Mouse (Mus musculus): ENCODE measurements around the gene Hist1h2af.

Gene Hist1h2af

DNA sequence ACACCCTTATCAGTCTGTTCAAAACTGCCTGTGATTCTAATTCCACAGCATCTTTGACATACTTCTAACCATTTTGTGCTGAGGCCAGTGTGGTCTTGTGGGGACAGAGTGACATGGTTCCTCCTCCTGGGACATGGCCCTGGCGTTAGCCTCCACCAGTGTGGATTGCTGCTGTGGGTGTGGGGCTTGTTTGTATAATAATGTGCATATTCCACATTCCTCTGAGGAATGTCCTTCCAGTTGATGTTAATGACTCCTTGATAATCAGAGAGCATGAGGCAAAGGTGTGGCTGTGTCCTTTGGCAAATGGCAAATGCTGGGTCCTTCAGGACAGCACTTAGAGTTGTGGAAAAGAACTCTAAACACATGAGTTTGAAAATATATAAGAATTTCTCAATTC lies 20.2 kb upstream of the Hist1h2af start:
- DNase-seq (ENCODE audit: low read depth, low spot score), result peak; percentile 86

- DNase-seq (ENCODE audit: low read depth, low spot score), result peak; percentile 72
These were observed 18.4 kb upstream of the Hist1h2af start for GRCm38 (mm10) chr13:23515281-23515680.

GRCm38 (mm10) chr13:23515826-23516620 lies 17.7 kb upstream of the Hist1h2af start:
- peak; percentile 73 for DNase-seq (ENCODE audit: low read depth, low spot score)

DNA sequence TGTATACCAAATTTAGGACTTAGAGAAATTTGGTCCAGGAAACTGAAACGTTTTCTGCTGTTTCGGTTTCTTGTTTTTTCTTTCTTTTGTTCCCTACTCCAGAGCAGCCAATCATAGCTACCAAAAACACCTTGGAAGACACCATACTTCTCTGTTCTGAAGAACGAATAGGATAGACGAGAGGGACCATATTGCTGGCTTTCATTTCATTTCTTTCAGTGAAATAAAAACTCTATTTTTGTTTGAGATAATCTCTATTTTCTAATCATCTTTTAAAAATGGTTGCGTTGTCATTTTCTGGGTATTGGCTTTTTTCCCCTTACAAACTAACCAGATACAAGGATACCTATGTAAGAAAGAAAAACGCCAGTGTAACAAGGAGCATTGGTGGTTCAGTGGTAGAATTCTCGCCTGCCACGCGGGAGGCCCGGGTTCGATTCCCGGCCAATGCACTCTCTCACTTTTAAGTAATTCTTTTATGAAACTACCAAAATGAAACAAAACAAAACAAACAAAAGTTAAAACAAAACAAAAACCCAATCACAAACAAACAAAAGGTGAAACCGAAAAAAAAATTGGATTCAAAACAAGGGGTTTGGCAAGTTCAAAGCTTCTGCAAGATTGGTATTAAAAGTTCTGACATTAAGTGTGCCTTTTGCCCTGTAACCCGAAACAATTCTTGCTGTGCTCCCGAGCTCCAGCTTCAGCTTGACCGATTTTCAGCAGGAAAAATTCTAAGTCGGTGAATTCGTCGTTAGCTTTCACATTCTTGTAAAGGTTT lies 16.7 kb upstream of the Hist1h2af start:
- DNase-seq (ENCODE audit: low read depth, low spot score), result peak; percentile 80

- peak; percentile 92 for DNase-seq (ENCODE audit: low read depth, low spot score)
These were observed 16.0 kb upstream of the Hist1h2af start for GRCm38 (mm10) chr13:23517603-23518294.

GRCm38 (mm10) chr13:23518295-23518603 lies 15.5 kb upstream of the Hist1h2af start:
- no peak for DNase-seq (ENCODE audit: low read depth, low spot score)

GRCm38 (mm10) chr13:23518885-23519284 lies 14.8 kb upstream of the Hist1h2af start:
- DNase-seq (ENCODE audit: low read depth, low spot score), result peak; percentile 90

DNA sequence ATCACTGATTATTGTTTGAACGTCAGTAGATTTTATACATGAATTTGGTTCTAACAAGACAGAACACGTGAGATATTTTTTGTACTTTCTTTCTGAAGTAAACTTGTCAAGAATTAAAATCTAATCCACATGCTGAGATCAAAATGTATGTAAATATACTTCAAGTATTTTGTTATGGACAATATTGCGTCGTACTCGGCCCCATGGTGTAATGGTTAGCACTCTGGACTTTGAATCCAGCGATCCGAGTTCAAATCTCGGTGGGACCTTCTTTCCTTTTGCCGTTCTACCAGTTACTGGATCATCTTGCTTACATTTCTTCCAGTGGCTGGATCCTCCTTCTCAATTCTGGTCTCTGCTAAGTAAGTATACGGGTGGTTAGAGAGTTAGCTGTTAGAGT lies 14.3 kb upstream of the Hist1h2af start:
- DNase-seq (ENCODE audit: low read depth, low spot score), result peak; percentile 90

DNA sequence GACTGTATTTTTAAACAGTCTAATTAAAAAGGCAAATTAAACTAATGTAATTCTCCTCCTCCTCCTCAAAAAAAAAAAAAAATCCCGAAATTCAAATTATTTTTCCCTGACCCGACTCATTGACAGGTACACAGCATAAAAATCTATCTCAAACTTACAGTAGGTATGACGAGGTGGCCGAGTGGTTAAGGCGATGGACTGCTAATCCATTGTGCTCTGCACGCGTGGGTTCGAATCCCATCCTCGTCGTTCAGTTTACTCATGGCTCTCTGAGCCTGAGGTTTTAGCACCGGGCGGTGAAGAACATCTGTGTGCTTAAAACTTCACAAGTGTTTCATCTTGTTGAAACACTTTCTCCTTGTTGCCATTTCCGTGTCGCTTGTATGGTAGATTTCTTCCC lies 12.0 kb upstream of the Hist1h2af start:
- peak; percentile 91 for DNase-seq (ENCODE audit: low read depth, low spot score)

DNA sequence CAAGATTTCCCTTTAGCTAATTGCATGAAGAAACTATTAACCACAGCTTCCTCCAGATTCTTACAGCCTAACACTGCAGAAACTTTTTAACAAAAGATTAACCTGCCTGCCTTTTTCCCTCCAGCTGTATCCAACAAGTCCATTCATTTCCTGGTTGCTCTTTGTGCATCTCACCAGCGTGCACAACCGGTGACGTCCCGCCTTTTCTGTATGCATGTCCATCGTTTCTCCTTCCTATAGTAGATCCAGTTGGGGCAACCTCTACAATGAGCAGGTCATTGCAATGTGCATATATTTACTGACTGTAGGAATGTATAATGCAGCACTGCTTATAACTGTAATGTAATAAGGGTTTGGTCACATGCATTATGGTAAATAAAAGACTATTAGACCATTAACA lies 9.7 kb upstream of the Hist1h2af start:
- no peak for DNase-seq (ENCODE audit: low read depth, low spot score)

GRCm38 (mm10) chr13:23524654-23525053 lies 9.1 kb upstream of the Hist1h2af start:
- peak; percentile 90 for DNase-seq (ENCODE audit: low read depth, low spot score)

DNA sequence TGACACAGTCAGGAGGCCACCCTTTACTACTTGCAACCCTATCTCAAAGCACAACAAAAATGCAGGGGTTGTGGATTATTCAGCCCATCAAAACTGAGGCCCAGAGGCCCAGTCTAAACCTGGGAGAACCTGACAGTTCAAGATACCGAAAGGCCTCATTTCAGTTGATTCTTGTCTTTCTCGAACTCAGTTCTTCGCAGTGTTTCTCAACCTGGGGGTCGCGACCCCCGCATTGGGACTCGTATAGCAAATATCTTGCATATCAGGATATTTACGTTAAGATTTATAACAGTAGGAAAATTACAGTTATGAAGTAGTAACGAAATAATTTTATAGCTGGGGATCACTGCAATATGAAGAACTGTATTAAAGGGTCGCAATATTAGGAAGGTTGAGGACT lies 7.8 kb upstream of the Hist1h2af start:
- DNase-seq (ENCODE audit: low read depth, low spot score), result peak; percentile 71

- DNase-seq (ENCODE audit: low read depth, low spot score), result peak; percentile 92
These were observed 7.4 kb upstream of the Hist1h2af start for GRCm38 (mm10) chr13:23526312-23526711.

GRCm38 (mm10) chr13:23529005-23529404 lies 4.7 kb upstream of the Hist1h2af start:
- no peak for DNase-seq (ENCODE audit: low read depth, low spot score)

GRCm38 (mm10) chr13:23529480-23530165 lies 4.1 kb upstream of the Hist1h2af start:
- no peak for DNase-seq (ENCODE audit: low read depth, low spot score)

DNA sequence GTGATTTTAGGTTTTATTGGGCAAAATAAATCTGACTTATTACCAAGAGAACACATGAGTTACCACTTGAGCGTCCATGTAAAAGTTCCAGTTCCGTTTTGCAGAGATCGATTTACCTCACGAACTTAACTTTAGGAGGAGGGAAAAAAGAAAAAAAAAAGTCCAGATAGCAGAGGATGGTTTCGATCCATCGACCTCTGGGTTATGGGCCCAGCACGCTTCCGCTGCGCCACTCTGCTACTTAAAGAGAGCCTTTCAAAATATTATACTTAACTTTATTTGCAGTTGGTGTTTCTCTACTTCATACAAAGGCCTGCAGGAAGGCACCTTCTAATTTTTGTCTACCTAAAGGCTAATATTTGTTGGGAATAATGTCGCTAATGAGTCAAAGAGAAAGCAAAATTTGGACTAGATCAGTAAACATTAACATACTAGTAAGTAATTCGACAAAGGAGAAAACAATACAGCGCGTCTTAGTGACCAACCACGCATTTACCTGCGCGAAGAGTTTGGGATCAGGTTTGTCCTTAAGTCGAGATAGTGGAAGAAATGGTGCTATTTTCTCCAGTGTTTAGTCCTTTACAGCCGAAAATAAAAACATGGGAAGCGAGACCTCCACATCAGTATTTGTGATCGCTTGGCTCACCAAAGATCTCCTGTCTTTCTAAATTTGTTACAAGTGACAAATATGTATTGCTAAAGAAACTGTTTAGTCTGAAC lies 3.4 kb upstream of the Hist1h2af start:
- peak; percentile 64 for DNase-seq (ENCODE audit: low read depth, low spot score)

- peak; percentile 98 for DNase-seq (ENCODE audit: low read depth, low spot score)
These were observed 2.5 kb upstream of the Hist1h2af start, which contains the start of gene Hist1h4h for GRCm38 (mm10) chr13:23530901-23531875. Gene Hist1h4h, plus strand, starts transcription at chr13:23531050.

DNA sequence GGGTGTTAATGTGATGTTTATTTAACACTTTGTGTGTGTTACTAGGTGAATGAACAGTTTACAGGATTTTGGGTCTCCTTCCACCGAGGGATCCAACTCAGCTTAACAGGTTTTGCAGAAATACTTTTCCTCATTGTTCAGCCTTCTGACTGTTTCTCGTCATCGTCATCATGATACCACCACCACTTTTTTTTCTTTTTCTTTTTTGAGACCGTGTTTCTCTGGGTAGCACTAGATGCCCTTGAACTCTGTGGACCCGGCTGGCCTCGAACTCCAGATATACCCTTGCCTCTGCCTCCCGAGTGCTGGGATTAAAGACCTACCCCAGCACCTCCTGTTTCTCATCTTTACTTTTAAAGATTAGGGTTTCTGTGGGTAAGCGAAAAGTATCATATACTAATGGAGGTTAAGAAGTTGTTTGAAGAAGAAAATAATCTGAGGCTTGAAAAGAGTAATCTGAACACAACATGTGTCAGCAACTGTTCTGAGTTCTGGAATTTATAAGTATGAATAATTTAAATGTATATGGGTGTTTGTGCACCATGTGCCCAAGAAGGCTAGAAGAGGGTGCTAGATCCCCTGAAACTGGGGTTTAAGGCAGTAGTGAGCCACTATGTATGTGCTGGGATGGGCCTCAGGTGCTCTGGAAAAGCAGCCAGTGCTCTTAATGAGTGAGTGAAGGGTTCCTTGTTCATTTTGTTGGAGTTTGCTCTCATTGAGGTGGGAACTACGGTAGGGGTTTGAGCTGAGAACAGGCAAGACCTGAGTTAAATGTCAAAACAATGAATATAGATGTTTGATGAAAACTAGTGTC lies 1.2 kb upstream of the Hist1h2af start:
- DNase-seq (ENCODE audit: low read depth, low spot score), result no peak

All from ZHBTc4 (cell line).